Mouse (Mus musculus) layer of hippocampus, adult 8-10 months (tissue): Measurements from ENCODE around the gene Rft1. TPM values are rescaled to one million over a fixed set of nuclear protein-coding genes. Genes with fewer than 3 reads are reported as not detected.

ENCODE experiments used
- DNase-seq, 2 experiments: peaks; one replicate each; pipeline ENCODE4 v3.0.0; 2022; ENCODE audit warnings: low spot score in 2 of 2
- total RNA-seq, 4 experiments: library from RNA; stranded (reverse); gene quantifications; 2 replicates each; pipeline ENCODE4 v1.2.4; 2022

The Rft1 gene
- total RNA-seq: 10 to 100 TPM; 13.0 to 15.2 (median 14.2) TPM

DNA sequence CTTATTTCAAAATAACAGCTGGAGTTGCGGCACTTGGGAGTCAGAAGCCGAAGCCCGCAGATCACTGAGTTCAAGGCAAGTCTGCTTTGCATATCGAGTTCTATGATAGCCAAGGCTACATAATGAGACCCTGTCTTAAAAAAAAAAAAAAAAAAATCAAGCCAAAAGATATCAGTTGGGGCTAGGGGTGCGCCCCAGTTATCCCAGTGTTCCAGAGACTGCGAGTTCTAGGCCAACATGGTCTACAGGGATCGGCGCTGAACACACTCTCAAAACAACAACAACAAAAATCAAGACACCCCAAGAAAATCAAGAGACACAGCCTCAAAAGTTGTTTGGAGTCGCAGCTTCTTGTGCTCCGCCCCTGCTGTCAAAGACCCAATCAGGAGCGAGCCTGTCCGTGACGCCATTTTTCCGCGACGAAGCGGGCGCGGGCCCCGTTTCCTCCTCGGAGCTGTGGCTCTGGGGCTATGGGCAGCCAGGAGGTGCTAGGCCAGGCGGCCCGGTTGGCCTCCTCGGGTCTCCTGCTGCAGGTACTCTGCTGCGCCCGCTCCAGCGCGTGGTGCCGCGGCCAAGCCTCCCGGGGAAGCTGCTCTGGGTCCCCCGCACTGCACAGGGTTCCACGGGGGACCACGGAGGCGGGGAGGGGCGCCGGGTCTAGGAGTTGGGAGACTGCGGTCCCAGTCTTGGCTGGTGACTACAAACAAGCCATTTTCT is at the start of gene Rft1:
Rft1 (plus strand) TSS at position 418 of the 717 bp plus-strand sequence.
- peak; percentile 94 to 98 for DNase-seq

DNA sequence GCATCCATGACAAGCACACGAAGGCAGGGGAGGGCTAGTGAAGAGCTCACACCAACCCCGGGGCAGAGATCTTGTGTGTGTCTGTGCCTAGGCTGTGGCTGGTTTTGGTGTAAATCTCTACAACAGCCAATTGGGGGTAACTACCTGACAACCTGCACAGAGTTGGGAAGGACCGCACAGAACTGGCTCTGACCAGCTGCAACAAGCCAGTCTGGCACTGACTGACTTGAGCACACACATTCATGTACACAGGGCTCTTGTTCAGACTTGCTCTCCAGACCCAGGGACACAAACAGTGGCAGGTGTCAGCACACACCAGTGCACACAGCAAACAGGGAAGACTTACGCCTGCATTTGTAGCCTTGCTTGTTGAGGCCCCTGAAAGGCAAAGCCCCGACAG is 47.3 kb upstream of the Rft1 start:
- no peak for DNase-seq

DNA sequence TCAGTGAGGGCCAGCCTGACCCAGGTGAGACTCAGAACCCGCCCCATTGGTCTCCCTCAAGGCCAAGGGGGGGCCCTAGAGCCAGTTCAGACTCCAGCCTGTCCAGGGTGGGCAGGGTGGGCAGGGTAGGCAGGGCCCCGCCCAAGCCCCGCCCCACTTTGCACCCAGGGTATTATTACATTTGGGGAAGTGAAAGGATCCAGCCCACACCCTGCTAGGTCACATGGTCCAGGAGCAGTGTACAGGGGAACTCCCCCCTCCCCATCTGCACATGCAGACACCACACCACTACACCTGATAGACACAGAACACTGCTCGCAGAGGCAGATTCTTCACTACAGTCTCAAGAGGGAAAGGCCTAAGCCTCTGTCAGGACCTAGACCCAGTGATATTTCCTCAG is 46.5 kb upstream of the Rft1 start:
- DNase-seq: no peak

DNA sequence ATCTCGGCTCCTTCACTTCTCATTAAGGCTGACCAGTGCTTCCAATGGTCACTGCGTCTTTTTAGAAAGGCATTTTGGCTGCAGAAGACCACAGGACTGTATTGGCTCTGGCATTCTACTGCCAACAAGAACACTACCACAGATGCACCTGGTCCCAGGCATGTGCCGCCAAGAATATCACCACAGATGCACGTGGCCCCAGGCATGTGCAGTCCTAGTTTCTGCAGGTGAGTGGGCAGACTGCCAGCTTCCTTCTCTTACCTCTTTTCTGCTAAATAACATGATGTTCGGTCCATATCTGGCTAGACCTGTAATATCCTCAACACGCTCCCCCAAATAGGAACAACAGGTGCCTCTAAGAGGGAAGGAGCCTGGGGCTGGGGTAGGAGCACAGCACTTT is 46.0 kb upstream of the Rft1 start:
- DNase-seq: no peak

DNA sequence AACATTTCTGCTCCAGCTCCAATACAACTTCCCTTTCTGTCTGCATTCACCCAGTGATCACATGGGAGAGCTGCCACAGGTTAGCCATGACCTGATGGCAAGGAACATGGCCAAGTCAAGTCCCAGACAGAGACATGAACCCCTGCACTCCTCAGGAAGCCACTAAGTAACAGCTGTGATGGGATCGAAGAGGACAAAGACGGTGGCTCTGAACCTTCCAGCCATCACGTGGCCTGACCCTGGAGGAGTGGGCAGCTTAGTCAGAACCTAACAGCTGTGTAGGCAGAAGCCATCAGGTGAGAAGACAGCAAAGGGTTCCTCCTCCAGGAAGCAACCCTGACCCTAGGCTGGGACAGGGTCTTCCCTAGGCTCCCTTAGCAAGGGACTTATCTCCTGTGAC is 44.7 kb upstream of the Rft1 start:
- DNase-seq: no peak

DNA sequence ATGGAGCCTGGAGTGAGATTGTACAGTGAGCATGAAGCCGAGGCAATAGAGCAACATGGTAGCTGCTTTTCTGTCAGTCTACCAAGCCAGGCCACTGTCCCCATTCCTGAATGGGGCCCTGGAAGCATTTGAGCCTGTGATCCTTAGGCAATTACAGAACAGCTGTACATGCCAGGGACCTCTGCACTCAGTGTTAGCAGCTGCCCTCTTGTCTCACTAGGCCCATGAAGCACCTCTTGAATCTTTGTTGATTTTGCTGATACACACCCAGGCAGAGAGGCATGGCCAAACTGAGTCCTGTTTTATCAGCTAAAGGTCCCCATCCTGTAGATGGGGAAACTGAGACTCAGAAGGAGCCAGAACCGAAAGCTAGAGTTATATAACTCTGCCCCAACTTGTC is 43.9 kb upstream of the Rft1 start:
- DNase-seq: no peak

DNA sequence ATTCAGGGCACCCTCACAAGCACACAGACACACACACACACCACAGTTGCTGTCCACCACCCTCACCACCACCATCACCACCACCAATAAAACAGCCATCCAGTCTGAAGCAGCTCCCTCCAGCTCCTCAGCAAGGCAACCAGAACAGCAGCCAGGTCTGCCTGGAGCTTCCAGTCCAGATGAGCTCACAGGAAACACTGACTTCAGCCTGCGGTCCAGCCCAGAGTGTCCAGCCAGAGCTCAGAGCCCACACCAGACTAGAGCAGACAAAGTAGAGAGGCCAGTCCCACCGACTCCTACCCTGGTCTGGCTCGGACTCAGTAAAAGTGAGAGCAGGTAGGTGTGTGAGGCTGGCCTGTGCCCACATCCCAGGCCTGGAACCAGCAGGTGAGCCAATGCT is 43.2 kb upstream of the Rft1 start:
- DNase-seq: no peak

DNA sequence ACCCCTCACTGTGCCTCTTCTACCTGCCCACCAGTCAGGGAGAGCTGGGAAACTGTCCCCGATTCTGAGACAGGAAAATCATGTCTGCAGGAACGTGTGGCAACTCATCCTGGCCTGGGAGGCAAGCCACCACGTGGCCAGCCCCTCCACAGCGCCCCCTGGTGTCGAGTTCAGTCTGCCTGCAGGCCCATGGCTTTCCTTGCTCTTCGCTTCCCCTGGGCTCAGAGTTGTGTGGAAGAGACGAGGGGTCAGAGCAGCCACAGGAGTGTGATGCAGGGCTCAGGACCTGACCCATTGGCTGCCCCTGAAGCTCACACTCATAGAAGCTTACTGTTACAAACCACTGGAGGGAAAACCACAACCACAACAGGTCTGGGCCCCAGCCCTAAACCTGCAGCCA is 41.6 kb upstream of the Rft1 start:
- DNase-seq: peak in 1 of 2 experiments; percentile 55

DNA sequence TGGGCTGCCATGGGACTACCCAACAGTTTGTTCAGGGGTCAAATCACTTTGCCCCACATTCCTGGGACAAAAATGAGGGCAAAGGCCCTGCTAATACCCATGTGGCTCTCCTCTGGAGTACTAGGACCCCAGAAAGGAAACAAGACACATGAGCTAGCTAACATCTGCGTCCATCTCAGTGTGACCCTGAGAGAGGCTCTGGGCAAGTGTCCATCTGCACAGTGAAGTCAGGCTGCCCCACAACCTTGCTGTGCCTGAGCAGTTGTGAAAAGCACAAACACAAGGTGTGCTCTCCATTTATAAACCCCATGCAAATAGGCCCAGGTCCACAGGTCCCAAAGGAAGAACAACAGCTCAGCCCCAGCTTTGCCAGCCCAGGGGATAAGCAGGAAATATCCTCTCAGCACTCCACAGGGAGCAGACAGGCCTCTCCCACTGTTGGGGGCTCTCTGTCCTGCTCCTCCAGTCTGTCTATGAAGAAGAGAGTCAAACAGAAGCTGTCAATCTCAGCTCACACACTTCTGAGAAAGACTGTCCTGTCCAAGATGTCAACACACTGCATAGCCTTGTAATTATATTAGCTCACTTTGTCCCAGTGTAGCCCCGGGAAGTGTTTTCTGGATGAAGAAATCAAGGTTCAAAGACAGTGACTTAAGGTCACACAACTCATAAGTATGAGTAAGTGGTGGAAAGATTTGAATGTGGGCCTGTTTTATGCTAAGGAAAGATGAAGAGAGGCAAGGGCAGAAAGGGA is 41.0 kb upstream of the Rft1 start:
- no peak for DNase-seq

DNA sequence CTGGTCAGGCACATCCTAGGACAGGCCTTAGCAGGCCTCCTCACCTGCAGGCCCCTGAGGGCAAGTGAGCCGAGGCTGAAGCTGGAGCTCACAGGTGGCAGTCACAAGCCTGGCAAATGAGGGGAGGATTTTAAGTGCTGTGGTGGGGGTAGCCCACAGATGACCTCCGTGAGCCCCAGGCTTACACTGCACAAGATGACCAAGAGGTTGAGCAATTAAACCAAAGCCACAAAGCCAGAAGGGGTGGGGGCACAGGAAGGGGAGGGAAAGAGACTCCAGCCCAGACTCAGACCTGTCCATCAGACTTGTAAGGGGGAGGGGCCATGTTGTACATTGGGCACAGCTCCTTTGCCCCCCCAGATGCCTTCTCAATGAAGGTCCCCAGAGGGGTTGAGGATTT is 37.4 kb upstream of the Rft1 start:
- DNase-seq: no peak

DNA sequence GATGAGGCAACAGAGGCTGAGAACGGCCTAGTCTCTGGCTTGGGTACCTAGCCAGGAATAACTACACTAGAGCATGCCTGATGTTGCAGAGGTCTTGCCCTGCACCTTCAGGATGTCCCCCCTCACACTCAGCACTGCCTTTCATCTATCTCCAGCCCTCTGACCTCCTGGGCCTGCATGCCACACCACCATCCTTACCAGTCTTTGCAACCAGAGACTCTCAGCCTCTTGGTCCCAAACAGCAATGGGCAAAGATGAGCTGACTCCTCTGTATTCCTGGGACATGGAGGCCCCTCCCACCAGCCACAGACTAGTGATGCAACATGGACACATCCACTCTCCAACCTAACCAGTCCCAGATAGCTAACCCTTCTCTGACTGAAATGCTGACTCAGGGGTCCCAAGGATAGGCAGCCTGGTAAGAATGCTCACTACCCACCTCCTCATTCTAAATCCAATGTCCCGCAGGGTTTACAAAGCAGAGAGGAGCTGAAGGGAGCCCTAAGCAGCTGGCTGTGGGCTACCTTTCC is 35.3 kb upstream of the Rft1 start:
- DNase-seq: no peak

DNA sequence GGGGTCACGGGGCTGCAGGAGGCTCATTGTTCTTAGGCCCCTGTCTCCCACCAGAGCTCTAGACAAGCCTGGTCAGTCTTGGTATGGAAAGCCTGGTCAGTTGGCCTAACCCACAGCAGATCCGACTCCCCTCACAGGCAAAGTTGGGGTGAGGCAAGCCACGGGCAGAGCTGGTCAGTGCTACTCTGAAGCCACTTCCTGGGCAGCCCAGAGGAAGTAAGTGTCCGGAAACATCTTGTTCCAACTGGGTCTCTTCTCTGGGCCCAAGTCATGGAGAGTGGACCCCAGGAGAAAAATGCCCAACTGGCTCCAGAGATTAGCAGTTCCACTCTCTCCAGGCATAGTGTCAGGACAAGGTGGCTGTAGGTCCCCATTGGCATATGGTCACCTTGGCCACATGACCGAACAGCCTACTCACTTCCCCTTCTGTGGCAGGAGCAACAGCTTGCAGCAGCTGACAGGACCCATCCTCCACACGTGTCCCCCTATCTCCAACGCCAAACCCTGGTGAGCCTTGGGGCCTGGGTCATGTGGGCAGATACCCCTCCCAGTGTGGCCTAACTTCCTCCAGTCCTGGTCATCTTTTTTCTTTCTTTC is 34.1 kb upstream of the Rft1 start:
- no peak for DNase-seq

DNA sequence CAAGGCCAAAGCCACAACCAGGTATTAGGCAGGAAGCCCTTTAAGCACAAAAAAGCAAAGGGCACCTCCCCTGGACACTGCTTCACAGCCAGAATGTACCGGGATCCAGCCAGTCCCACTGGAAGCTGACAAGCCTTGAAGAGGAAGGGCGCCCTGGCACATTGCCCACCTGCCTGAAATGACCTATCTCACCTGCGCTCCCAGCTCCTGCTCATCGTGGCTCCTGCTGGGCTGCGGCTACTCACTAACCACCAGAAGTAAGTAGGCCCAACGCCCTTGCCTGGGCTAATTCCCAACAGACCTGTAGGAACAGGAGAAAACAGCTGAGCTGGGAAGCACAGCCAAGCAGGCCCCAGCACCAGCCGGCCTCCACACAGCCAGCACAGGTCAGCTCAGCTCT is 32.0 kb upstream of the Rft1 start:
- no peak for DNase-seq

DNA sequence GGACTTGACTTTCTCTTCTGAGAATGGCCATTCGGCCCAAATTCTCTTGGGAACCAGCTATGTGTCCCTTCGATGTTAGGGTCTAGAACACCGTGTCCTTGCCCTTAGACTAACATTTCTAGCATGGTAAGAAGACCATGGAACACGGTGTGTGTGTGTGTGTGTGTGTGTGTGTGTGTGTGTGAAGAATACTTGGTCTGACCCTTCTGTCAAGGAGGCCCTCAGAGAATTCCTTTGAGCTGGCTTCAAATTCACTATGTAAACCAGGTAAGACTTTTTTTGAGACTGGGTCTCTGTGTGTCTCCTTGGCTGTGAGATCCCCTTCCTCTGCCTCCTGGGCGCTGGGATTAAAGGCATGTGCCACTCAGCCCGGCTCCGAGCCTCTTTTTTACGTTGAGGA is 31.6 kb upstream of the Rft1 start:
- DNase-seq: no peak

DNA sequence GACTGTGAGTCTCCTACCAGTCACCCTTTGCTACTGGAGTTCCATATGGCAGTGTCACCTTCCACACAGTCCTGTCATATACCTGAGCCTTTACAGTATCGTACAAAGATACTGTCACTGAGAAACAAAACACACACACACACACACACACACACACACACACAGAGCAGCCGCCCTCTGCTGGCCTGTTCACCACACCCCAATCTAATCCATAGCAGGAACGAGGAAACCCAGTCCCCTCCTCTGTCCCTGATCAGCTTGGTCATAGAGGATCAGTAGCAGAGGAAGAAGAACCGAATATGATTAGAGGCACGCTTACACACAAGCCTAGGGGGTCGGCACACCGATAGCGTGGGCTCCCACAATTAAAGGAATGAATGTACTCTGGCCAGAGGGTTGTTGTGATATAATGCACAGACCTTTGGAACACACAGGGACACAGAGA is 29.9 kb upstream of the Rft1 start:
- DNase-seq: no peak

DNA sequence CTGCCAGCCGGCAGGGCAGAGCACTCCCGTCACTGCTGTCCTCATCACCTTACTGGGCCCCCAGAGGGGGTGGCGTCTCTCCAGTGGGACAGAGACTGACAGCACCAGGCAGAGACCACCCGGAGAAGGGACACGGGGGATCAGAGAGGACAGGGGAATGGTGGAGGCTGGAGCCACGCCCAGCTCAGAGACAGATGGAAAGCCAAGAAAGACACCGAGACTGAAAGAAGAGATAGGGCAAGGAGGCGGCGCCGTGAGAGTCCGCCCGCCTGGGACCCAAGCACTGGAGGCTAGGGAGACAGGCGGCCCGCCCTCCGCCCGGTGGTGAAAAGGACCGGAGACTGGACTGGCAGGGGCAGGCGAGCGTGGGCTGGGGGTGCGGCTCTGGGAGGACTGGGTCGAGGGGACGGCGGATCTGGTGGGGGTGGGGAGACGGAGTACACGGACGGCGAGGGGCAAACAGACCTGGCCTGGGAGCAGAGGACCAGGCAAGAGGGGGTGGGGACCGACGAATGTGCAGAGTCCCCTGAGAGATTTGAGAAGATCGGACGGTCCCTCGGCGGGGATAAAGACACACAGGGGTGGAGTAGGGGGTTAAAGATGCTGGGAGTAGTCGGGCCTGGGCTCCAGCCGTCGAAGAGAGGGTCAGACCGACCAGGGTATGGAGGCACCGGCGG is 28.9 kb upstream of the Rft1 start:
- no peak for DNase-seq

DNA sequence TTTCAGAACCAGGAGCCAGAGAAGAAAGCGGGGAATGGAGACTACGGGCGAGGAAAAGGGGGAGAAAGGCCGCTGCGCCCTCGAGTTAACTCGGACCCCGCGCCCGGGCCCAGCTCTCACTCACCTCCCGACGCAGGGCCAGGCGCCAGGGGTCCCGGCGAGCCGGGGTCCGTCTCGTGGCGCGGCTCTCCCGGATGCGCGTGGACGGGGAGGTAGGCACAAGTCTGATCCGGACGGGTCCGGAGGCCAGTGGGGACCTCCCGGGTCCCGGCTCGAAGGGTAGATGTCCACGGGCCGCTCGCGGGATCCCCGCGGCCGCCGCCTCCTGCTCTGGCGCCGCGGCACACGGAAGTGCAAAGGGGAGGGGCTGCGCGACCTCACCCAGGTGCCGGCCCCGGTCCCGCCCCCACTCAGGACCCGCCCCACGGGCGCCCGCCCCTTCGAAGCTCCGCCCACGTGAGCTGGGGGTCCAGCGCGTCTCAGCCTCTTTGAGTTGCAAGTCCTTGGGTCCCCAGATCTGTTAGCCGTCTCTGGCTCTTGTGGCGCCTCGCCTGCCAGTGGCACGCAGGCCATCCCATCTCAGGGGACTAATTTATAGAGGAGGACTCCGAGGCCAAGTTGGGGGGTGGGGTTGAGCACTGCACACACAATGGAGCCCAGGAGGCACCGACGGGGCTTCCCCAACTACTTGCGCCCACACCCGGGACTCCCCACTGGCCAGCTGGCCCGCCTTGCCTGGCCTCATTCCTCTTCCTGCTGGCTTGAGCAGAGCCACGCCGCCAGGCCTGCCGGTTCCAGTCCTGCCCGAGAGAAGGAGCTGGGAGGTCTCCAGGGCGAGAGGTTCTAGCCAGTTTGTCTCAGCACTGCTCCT is 28.1 kb upstream of the Rft1 start, which contains the start of gene Prkcd:
Prkcd (minus strand) TSS at position 355 of the 871 bp plus-strand sequence.
- peak in 1 of 2 experiments; percentile 35 for DNase-seq

DNA sequence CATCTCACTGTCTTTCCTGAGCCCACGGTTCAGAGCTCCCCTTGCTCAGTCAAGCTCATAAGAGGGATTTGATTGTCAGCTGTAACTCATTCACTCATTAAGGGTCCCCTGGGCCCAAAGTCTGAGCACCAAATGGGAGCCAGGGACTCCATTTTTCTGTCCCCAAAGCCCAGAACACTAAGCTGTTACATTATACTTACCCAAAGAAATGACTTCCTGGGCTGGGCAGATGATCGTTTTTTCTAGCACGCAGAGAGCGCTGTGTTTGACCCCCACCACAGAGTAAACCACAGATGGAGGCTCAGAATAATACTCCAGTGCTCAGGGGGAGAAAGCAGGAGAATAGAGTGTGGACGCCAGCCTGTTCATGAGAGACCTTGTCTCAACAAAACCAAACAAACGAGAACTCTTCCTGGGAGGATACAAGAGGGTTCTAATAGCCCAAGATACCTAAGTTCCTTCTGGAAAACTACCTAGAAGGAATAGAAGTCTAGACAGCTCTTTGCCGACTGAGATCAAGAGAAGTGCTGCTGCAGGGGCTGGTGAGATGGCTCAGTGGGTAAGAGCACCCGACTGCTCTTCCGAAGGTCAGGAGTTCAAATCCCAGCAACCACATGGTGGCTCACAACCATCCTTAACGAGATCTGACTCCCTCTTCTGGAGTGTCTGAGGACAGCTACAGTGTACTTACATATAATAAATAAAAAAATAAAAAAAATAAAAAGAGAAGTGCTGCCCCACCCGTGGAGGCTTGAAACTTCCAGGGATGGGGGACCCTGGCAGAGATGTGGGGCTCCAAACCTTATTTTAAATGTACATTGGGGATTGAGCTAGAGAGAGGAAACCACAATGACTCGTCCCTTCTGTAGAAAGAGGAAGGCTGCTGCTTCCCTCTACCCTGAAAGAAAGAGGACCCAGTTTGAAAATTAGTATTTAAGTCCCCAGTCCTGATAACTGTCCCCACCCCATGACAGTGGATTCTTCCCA is 27.1 kb upstream of the Rft1 start:
- no peak for DNase-seq

DNA sequence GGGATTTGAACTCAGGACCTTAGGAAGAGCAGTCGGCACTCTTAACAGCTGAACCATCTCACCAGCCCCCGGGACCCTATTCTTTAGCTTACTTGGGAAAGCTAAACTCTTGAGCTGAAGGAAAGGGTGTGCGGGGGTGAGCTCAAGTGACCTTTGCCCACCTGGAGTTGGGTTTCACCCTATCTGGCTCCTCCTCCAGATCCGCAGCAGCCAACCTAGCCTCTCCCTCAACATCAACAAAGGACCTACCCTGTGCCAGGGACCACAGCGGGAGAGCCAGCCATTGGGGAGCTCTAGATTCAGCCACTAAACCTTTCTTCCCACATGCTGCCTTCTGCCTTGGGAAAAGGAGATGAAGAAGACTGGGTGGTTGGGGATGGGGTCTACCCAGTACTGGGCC is 25.9 kb upstream of the Rft1 start:
- no peak for DNase-seq
